Mouse (Mus musculus): ENCODE data around the gene R3hdm1. TPM values are rescaled to one million over a fixed set of nuclear protein-coding genes. Genes with fewer than 3 reads are reported as not detected.

The R3hdm1 gene
- total and polyA plus RNA-seq, 3 experiments, result 17.8 to 75.7 (median 33.9) TPM

DNA sequence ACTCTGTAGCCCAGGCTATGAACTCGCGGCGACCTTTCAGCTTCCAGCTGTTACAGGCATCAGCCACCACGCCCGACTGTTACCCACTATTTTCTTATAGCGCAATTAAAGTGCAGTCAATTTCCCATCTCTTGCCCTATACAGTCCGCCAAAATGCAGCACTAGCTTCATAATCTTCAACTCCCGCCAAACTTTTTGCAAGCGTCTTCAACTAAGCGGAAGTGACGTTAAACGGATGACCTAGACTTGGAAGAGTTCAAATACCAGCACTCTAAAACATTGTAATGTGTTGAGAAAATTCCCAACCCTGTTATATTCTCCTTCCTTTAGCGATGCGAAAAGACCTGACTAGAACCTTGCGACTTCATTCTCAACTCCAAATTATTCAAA, 855 bp upstream of the R3hdm1 start:
- H3K4me3 ChIP-seq (replicated peaks in 1 of 3; ENCODE audit: low read depth in 2 of 3, low read length in 2 of 3, poor library complexity in 1 of 3), result peak overlapping the region; percentile 62 to 94 (median 92)
- DNase-seq (ENCODE audit: extremely low read depth), result peak; percentile 87

DNA sequence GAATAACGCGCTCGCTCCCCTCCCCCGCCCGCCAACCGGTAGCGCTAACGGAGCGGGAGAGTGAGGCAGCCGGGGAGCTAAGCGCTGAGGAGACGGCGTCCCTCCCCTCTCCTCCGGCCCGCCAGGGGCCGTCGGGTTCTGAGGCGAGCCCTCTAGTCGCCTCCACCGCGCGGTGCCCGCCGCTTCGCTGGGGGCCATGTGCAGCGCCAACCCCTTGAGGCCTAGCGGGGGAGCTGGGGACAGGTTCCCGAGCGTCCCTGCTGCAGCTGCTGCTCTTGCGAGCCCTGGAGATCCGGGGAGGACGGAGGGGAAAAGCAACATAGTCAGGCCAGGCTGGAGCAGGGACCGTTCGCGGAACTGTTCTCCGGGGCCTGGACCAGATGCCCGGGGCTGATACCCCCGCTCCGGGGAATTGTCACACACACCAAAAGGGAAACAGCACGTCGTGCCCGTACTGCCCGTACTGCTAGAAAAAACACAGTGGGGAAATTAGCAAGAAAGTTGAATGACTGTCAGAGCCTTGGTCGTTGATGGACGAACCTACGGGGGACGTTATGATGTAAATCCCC, 503 bp downstream of the R3hdm1 start:
- peak overlapping the region; percentile 77 for H3K9ac ChIP-seq (ENCODE audit: insufficient read depth, low read depth)
- H3K4me2 ChIP-seq (ENCODE audit: insufficient read depth, low read depth, poor library complexity, severe bottlenecking), result peak overlapping the region; percentile 88
- dilution Hi-C loops (cut with MboI; ENCODE audit: extremely low pct_ligation_motif_present, extremely low pct_unique_long_range_greater_than_20kb, low sequenced_read_pairs), result no loop called here
- in situ Hi-C loops (cut with MboI; ENCODE audit: low pct_ligation_motif_present, low pct_unique_long_range_greater_than_20kb, low sequenced_read_pairs), result no loop called here
- DNase-seq (ENCODE audit: extremely low read depth), result peak; percentile 30
- peak overlapping the region; percentile 40 for H3K27ac ChIP-seq (ENCODE audit: insufficient read depth, low read depth)
- no peaks in the 10 kb centered on the region for H3K36me3 ChIP-seq (replicated peaks in 1 of 2; ENCODE audit: control insufficient read depth in 1 of 2, insufficient read depth in 1 of 2, low read length in 1 of 2)
- no peaks in the 10 kb centered on the region for H3K27me3 ChIP-seq (replicated peaks)
- H3K4me1 ChIP-seq (ENCODE audit: control insufficient read depth in 1 of 2, insufficient read depth in 2 of 2), result peaks cover 0 to 50% of the 10 kb centered on the region in 2 experiments; a peak in 2 of 4 replicates
- H3K79me2 ChIP-seq (replicated peaks; ENCODE audit: control insufficient read depth, extremely low read depth, insufficient read depth, poor library complexity, severe bottlenecking), result peaks cover 32% of the 10 kb centered on the region
- no peaks in the 10 kb centered on the region for H3K9me3 ChIP-seq (replicated peaks; ENCODE audit: low read length)
- peak; percentile 17; the same call in 1 of the 2 replicates for TF ChIP-seq HCFC1 (IDR thresholded peaks at IDR 0.05; ENCODE audit: low read depth, low read length)
- TF ChIP-seq NELFE (IDR thresholded peaks at IDR 0.05; ENCODE audit: low read depth, low read length), result no peak
- TF ChIP-seq BHLHE40 (IDR thresholded peaks at IDR 0.05; ENCODE audit: low read depth, low read length), result no peak
- TF ChIP-seq UBTF (IDR thresholded peaks at IDR 0.05; ENCODE audit: low read depth, low read length), result peak; percentile 96; the same call in 1 of the 2 replicates
- no peak for TF ChIP-seq IRF4 (IDR thresholded peaks at IDR 0.05; ENCODE audit: low read depth, low read length)
- TF ChIP-seq MXI1 (IDR thresholded peaks at IDR 0.05; ENCODE audit: low read depth, low read length), result peak; percentile 81; the same call in 1 of the 2 replicates
- no peak for TF ChIP-seq EP300 (IDR thresholded peaks at IDR 0.05; ENCODE audit: low read length)
- TF ChIP-seq TBP (conservative IDR thresholded peaks at IDR 0.05; ENCODE audit: low read depth, low read length), result no peak; the same call in 1 of the 2 replicates
- TF ChIP-seq MYC (IDR thresholded peaks at IDR 0.05; ENCODE audit: low read depth, low read length), result 0 out of 2 replicates have a peak, but pooled peaks have one; percentile 20
- TF ChIP-seq GABPA (IDR thresholded peaks at IDR 0.05; ENCODE audit: insufficient replicate concordance, low read depth, low read length), result no peak
- peak overlapping the region; percentile 82 to 92 (median 83) for H3K4me3 ChIP-seq (replicated peaks in 1 of 3; ENCODE audit: low read depth in 2 of 3, low read length in 2 of 3, poor library complexity in 1 of 3)

More for the DNA sequence above, 855 bp upstream of the R3hdm1 start:
- dilution Hi-C loops (cut with MboI; ENCODE audit: extremely low pct_ligation_motif_present, extremely low pct_unique_long_range_greater_than_20kb, low sequenced_read_pairs) (no loop called here), in situ Hi-C loops (cut with MboI; ENCODE audit: low pct_ligation_motif_present, low pct_unique_long_range_greater_than_20kb, low sequenced_read_pairs) (no loop called here)
- H3K9ac ChIP-seq (ENCODE audit: insufficient read depth, low read depth), result peak overlapping the region; percentile 86
- peak overlapping the region; percentile 87; the same call in 1 of the 2 replicates for H3K4me2 ChIP-seq (ENCODE audit: insufficient read depth, low read depth, poor library complexity, severe bottlenecking)
- TF ChIP-seq IRF4 (IDR thresholded peaks at IDR 0.05; ENCODE audit: low read depth, low read length) (peak; percentile 8; the same call in 1 of the 2 replicates), E2F4 (IDR thresholded peaks at IDR 0.05; ENCODE audit: insufficient replicate concordance, low read depth, low read length) (peak; percentile 91), MEF2A (IDR thresholded peaks at IDR 0.05; ENCODE audit: borderline replicate concordance, low read depth, low read length) (no peak), ZMIZ1 (IDR thresholded peaks at IDR 0.05; ENCODE audit: low read depth, low read length) (no peak), MXI1 (IDR thresholded peaks at IDR 0.05; ENCODE audit: low read depth, low read length) (peak; percentile 18; the same call in 1 of the 2 replicates), SIN3A (IDR thresholded peaks at IDR 0.05; ENCODE audit: low read length) (peak; percentile 64; the same call in 1 of the 2 replicates), TBP (conservative IDR thresholded peaks at IDR 0.05; ENCODE audit: low read depth, low read length) (0 out of 2 replicates have a peak, but pooled peaks have one; percentile 8)
- peaks cover 24% of the 10 kb centered on the region for H3K79me2 ChIP-seq (replicated peaks; ENCODE audit: control insufficient read depth, extremely low read depth, insufficient read depth, poor library complexity, severe bottlenecking)
- H3K9me3 ChIP-seq (replicated peaks; ENCODE audit: low read length), result no peaks in the 10 kb centered on the region
- H3K36me3 ChIP-seq (replicated peaks in 1 of 2; ENCODE audit: control insufficient read depth in 1 of 2, insufficient read depth in 1 of 2, low read length in 1 of 2), result no peaks in the 10 kb centered on the region
- no peaks in the 10 kb centered on the region for H3K27me3 ChIP-seq (replicated peaks)
- H3K27ac ChIP-seq (ENCODE audit: insufficient read depth, low read depth), result peak overlapping the region; percentile 24; the same call in 1 of the 2 replicates
- H3K4me1 ChIP-seq (ENCODE audit: control insufficient read depth in 1 of 2, insufficient read depth in 2 of 2), result peaks cover 0 to 47% of the 10 kb centered on the region in 2 experiments; a peak in 2 of 4 replicates
